Mouse (Mus musculus): ENCODE measurements around the gene Mrps2. TPM values are rescaled to one million over a fixed set of nuclear protein-coding genes. Genes with fewer than 3 reads are reported as not detected.

Mrps2 gene
- polyA plus RNA-seq, 1 experiment from 2014 or later = 51.2 TPM

GRCm38 (mm10) chr2:28445082-28445481 lies 22.8 kb upstream of the Mrps2 start:
- peaks cover 13% of the 10 kb centered on the region for H3K4me1 ChIP-seq (ENCODE audit: control insufficient read depth, insufficient read depth, low read length)
- no peak overlapping the region for H3K4me2 ChIP-seq (ENCODE audit: low read length)
- no peaks in the 10 kb centered on the region for H3K27me3 ChIP-seq (ENCODE audit: control insufficient read depth, insufficient read depth, low read length)
- H3K9me3 ChIP-seq (ENCODE audit: control insufficient read depth, low read length) = no peaks in the 10 kb centered on the region
- peaks cover 11% of the 10 kb centered on the region; the same call in 1 of the 2 replicates for H3K36me3 ChIP-seq (ENCODE audit: control insufficient read depth, insufficient read depth, low read length)
- H3K27ac ChIP-seq (replicated peaks; ENCODE audit: low read depth, low read length) = no peak overlapping the region
- 92% methylated on average over 4 of the region's 4 CpGs for WGBS
- no peak for DNase-seq
- no peak overlapping the region for H3K9ac ChIP-seq (replicated peaks; ENCODE audit: low read length)
- no peak for ATAC-seq (ENCODE audit: low FRiP score, low TSS enrichment)
- no peak overlapping the region for H3K4me3 ChIP-seq (replicated peaks; ENCODE audit: low read depth, low read length)

DNA sequence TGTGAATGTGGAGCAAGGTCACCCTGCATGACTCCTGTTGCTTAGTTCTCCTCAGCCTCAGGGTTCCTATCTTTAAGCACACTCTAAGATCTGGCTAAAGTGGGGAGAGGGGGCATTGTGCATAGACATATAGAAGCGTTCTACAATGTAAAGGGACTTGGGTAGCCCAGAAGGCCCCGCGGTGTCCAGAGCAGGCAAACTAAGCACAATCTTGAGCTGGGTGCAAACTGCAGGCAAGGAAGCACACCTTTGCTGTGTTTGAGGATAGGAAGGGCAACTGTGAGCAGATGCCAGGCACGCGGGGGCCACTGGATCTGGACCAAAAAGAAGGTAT lies 21.7 kb upstream of the Mrps2 start:
- peak overlapping the region; percentile 82 for H3K27ac ChIP-seq (replicated peaks; ENCODE audit: low read depth, low read length)
- H3K27me3 ChIP-seq (ENCODE audit: control insufficient read depth, insufficient read depth, low read length) = no peaks in the 10 kb centered on the region
- DNase-seq (no peak), ATAC-seq (ENCODE audit: low FRiP score, low TSS enrichment) (no peak)
- H3K36me3 ChIP-seq (ENCODE audit: control insufficient read depth, insufficient read depth, low read length) = peaks cover 18% of the 10 kb centered on the region
- H3K9ac ChIP-seq (replicated peaks; ENCODE audit: low read length) = peak overlapping the region; percentile 87
- peak overlapping the region; percentile 80 for H3K4me3 ChIP-seq (replicated peaks; ENCODE audit: low read depth, low read length)
- WGBS = 10% methylated on average over 5 of the region's 5 CpGs
- no peaks in the 10 kb centered on the region for H3K9me3 ChIP-seq (ENCODE audit: control insufficient read depth, low read length)
- H3K4me2 ChIP-seq (ENCODE audit: low read length) = peak overlapping the region; percentile 91
- H3K4me1 ChIP-seq (ENCODE audit: control insufficient read depth, insufficient read depth, low read length) = peaks cover 13% of the 10 kb centered on the region

DNA sequence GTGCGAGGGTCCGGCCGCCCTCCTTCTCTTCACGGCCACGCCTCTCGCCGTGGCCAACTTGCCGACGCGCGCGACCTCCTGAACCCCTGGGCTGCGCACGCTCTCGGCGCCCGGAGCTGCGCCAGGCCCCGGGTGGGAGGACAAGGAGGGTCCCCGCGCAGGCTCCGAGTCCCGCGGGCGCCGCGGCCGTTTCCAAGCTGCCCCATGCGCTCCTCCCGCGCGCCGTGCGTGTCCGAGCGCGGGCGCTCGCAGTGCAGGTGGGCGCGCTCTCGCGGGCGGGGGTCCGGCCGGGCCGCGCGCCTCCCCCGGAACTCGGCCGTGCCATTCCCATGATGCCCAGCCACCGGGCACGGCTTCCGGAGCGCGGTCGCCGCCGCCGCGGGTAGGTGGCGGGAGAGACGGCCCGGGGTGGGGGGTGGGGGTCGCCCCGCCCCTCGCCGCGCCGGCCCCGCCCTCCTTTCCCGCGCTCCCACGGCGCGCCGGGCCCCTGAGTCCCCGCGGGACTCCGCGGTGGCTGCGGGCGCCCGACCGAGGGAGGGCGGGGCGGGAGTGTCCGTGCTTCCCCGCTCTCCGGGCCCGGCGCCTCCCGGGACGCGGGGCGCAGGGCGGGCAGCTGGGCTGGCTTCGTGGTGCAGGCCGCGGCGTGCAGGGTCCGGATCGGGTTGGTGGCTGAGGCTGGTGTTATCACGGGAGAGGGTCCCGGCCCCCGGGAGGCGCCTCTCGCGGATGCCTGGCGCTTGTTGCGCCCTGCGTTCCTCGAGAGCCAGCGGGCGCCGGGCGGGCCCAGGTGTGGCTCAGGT lies 21.2 kb upstream of the Mrps2 start, which contains the start of gene Ppp1r26:
Gene Ppp1r26, plus strand, starts transcription at position 286 of the 800 bp plus-strand sequence.
- peaks cover 24% of the 10 kb centered on the region for H3K36me3 ChIP-seq (ENCODE audit: control insufficient read depth, insufficient read depth, low read length)
- H3K27me3 ChIP-seq (ENCODE audit: control insufficient read depth, insufficient read depth, low read length) = no peaks in the 10 kb centered on the region
- H3K4me2 ChIP-seq (ENCODE audit: low read length) = peak within 1 kb of the TSS; percentile 91
- no peaks in the 10 kb centered on the region for H3K9me3 ChIP-seq (ENCODE audit: control insufficient read depth, low read length)
- peaks cover 13% of the 10 kb centered on the region for H3K4me1 ChIP-seq (ENCODE audit: control insufficient read depth, insufficient read depth, low read length)
- peak within 1 kb of the TSS; percentile 87 for H3K9ac ChIP-seq (replicated peaks; ENCODE audit: low read length)
- peak within 1 kb of the TSS; percentile 80 for H3K4me3 ChIP-seq (replicated peaks; ENCODE audit: low read depth, low read length)
- ATAC-seq (ENCODE audit: low FRiP score, low TSS enrichment) = peak; percentile 64
- peak; percentile 83 for DNase-seq
- WGBS = under 1% methylated on average over 111 of the region's 118 CpGs
- H3K27ac ChIP-seq (replicated peaks; ENCODE audit: low read depth, low read length) = peak within 1 kb of the TSS; percentile 82

DNA sequence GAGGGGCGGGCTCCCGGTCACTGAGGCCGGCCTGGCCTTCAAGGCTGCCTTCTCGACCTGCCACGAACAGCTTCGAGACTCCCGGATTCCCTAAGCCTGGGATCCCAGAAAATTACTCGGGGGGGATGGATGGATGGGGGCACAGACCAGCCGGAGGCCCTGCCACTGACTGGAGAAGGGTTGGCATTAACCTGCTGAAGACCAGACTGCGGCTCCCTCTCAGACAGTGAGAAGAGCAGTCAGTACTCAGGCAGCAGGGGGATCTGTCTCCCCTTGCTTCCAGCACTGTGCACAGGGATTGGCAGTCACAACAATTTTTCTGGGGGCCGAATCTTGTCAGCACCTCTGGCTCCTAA lies 20.6 kb upstream of the Mrps2 start:
- Histone ChIP-seq H3K4me1 (ENCODE audit: control insufficient read depth, insufficient read depth, low read length) (peaks cover 13% of the 10 kb centered on the region), H3K9me3 (ENCODE audit: control insufficient read depth, low read length) (no peaks in the 10 kb centered on the region), H3K27me3 (ENCODE audit: control insufficient read depth, insufficient read depth, low read length) (no peaks in the 10 kb centered on the region), H3K36me3 (ENCODE audit: control insufficient read depth, insufficient read depth, low read length) (peaks cover 30% of the 10 kb centered on the region), H3K4me2 (ENCODE audit: low read length) (peak overlapping the region; percentile 91), H3K9ac (replicated peaks; ENCODE audit: low read length) (peak overlapping the region; percentile 87), H3K27ac (replicated peaks; ENCODE audit: low read depth, low read length) (peak overlapping the region; percentile 82), H3K4me3 (replicated peaks; ENCODE audit: low read depth, low read length) (peak overlapping the region; percentile 80)
- DNase-seq (peak; percentile 54), ATAC-seq (ENCODE audit: low FRiP score, low TSS enrichment) (0 out of 2 replicates have a peak, but pooled peaks have one; percentile 24)
- WGBS = 10% methylated on average over 11 of the region's 11 CpGs

- Histone ChIP-seq H3K9ac (replicated peaks; ENCODE audit: low read length) (no peak overlapping the region), H3K4me1 (ENCODE audit: control insufficient read depth, insufficient read depth, low read length) (peaks cover 6% of the 10 kb centered on the region; the same call in 1 of the 2 replicates), H3K27me3 (ENCODE audit: control insufficient read depth, insufficient read depth, low read length) (no peaks in the 10 kb centered on the region), H3K4me2 (ENCODE audit: low read length) (no peak overlapping the region), H3K9me3 (ENCODE audit: control insufficient read depth, low read length) (no peaks in the 10 kb centered on the region), H3K27ac (replicated peaks; ENCODE audit: low read depth, low read length) (no peak overlapping the region), H3K4me3 (replicated peaks; ENCODE audit: low read depth, low read length) (no peak overlapping the region), H3K36me3 (ENCODE audit: control insufficient read depth, insufficient read depth, low read length) (peaks cover 51% of the 10 kb centered on the region)
- ATAC-seq (ENCODE audit: low FRiP score, low TSS enrichment) (no peak), DNase-seq (no peak)
- 92% methylated on average over 11 of the region's 11 CpGs for WGBS
Observed at GRCm38 (mm10) chr2:28451663-28452062, 16.2 kb upstream of the Mrps2 start.

- H3K9ac ChIP-seq (replicated peaks; ENCODE audit: low read length) = no peak overlapping the region
- no peak overlapping the region for H3K4me2 ChIP-seq (ENCODE audit: low read length)
- DNase-seq = no peak
- no peaks in the 10 kb centered on the region for H3K27me3 ChIP-seq (ENCODE audit: control insufficient read depth, insufficient read depth, low read length)
- peaks cover 51% of the 10 kb centered on the region for H3K36me3 ChIP-seq (ENCODE audit: control insufficient read depth, insufficient read depth, low read length)
- 95% methylated on average over 6 of the region's 6 CpGs for WGBS
- H3K4me1 ChIP-seq (ENCODE audit: control insufficient read depth, insufficient read depth, low read length) = no peaks in the 10 kb centered on the region
- no peaks in the 10 kb centered on the region for H3K9me3 ChIP-seq (ENCODE audit: control insufficient read depth, low read length)
- ATAC-seq (ENCODE audit: low FRiP score, low TSS enrichment) = no peak
- no peak overlapping the region for H3K27ac ChIP-seq (replicated peaks; ENCODE audit: low read depth, low read length)
- no peak overlapping the region for H3K4me3 ChIP-seq (replicated peaks; ENCODE audit: low read depth, low read length)
Observed at GRCm38 (mm10) chr2:28453539-28453938, 14.3 kb upstream of the Mrps2 start.

- WGBS = 80% methylated on average over 1 of the region's 1 CpGs
- no peak overlapping the region for H3K9ac ChIP-seq (replicated peaks; ENCODE audit: low read length)
- no peaks in the 10 kb centered on the region for H3K27me3 ChIP-seq (ENCODE audit: control insufficient read depth, insufficient read depth, low read length)
- no peak overlapping the region for H3K4me3 ChIP-seq (replicated peaks; ENCODE audit: low read depth, low read length)
- no peaks in the 10 kb centered on the region for H3K9me3 ChIP-seq (ENCODE audit: control insufficient read depth, low read length)
- DNase-seq (no peak), ATAC-seq (ENCODE audit: low FRiP score, low TSS enrichment) (no peak)
- no peaks in the 10 kb centered on the region for H3K4me1 ChIP-seq (ENCODE audit: control insufficient read depth, insufficient read depth, low read length)
- peaks cover 28% of the 10 kb centered on the region for H3K36me3 ChIP-seq (ENCODE audit: control insufficient read depth, insufficient read depth, low read length)
- H3K27ac ChIP-seq (replicated peaks; ENCODE audit: low read depth, low read length) = no peak overlapping the region
- H3K4me2 ChIP-seq (ENCODE audit: low read length) = no peak overlapping the region
Observed at GRCm38 (mm10) chr2:28456616-28457015, 11.2 kb upstream of the Mrps2 start.

GRCm38 (mm10) chr2:28463919-28464318 lies 3.9 kb upstream of the Mrps2 start:
- no peak overlapping the region for H3K4me3 ChIP-seq (replicated peaks; ENCODE audit: low read depth, low read length)
- no peaks in the 10 kb centered on the region for H3K9me3 ChIP-seq (ENCODE audit: control insufficient read depth, low read length)
- no peak for ATAC-seq (ENCODE audit: low FRiP score, low TSS enrichment)
- DNase-seq = peak; percentile 59
- H3K4me1 ChIP-seq (ENCODE audit: control insufficient read depth, insufficient read depth, low read length) = peaks cover 17% of the 10 kb centered on the region
- WGBS = 35% methylated on average over 3 of the region's 3 CpGs
- H3K27ac ChIP-seq (replicated peaks; ENCODE audit: low read depth, low read length) = no peak overlapping the region
- no peak overlapping the region for H3K9ac ChIP-seq (replicated peaks; ENCODE audit: low read length)
- no peak overlapping the region for H3K4me2 ChIP-seq (ENCODE audit: low read length)
- H3K27me3 ChIP-seq (ENCODE audit: control insufficient read depth, insufficient read depth, low read length) = no peaks in the 10 kb centered on the region
- no peaks in the 10 kb centered on the region; the same call in 1 of the 2 replicates for H3K36me3 ChIP-seq (ENCODE audit: control insufficient read depth, insufficient read depth, low read length)

- no peak overlapping the region for H3K4me2 ChIP-seq (ENCODE audit: low read length)
- peaks cover 17% of the 10 kb centered on the region for H3K4me1 ChIP-seq (ENCODE audit: control insufficient read depth, insufficient read depth, low read length)
- H3K4me3 ChIP-seq (replicated peaks; ENCODE audit: low read depth, low read length) = no peak overlapping the region
- no peak for DNase-seq
- no peaks in the 10 kb centered on the region for H3K27me3 ChIP-seq (ENCODE audit: control insufficient read depth, insufficient read depth, low read length)
- H3K36me3 ChIP-seq (ENCODE audit: control insufficient read depth, insufficient read depth, low read length) = peaks cover 8% of the 10 kb centered on the region
- no peak overlapping the region for H3K9ac ChIP-seq (replicated peaks; ENCODE audit: low read length)
- H3K9me3 ChIP-seq (ENCODE audit: control insufficient read depth, low read length) = no peaks in the 10 kb centered on the region
- WGBS = 79% methylated on average over 9 of the region's 9 CpGs
- H3K27ac ChIP-seq (replicated peaks; ENCODE audit: low read depth, low read length) = no peak overlapping the region
- no peak for ATAC-seq (ENCODE audit: low FRiP score, low TSS enrichment)
Observed at GRCm38 (mm10) chr2:28464919-28465318, 2.9 kb upstream of the Mrps2 start.

Measured in midbrain, embryonic 14.5 days (tissue).